Mouse (Mus musculus): ENCODE results near the gene Hnrnpm.
"Not testable (repeated sequence)": the region's sequence is repeated elsewhere in the genome, so short reads cannot be mapped to it uniquely, and the experiment has no call there.

Hnrnpm gene

GRCm38 (mm10) chr17:33673837-33674236 lies 12.8 kb downstream of the Hnrnpm start:
- DNase-seq (ENCODE audit: low read depth, low spot score), result no peak

DNA sequence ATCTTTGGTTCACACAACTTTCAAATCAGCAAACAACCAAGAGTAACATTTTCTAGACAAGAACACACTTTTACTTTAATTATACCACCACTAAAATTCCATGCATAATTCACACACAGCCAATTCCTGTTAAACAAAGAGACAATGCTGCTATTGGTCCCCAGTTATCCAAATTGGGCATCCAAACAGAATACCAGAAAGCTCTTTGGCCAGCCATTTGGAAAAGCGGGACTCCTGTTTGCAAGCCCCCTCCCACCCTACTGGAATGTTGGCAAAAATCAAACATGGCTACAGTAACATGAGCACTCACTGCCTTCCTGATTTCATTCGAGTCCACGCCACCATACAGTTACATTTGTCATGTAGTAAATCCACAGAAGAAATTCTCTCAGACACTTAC lies 17.0 kb downstream of the Hnrnpm start:
- no peak for DNase-seq (ENCODE audit: low read depth, low spot score)

DNA sequence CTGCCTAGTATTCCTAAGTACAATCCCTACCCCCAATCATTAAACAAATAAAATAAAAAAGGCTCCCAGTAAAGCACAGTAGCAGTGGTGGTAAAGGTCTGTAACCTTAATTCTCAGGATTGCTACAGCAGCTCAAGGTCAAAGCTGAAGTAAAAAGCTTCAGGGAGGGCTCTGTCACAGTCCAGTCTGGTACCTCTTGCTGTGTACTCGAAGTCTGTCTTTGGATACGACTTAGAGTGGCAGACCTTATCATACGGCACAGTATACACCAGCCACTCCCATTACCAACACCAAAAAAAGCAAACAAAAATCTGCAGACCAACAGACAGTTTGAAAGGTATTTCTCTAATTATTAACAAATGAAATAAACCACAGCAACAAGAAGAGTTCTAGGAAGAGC lies 19.8 kb downstream of the Hnrnpm start:
- DNase-seq (ENCODE audit: low read depth, low spot score), result no peak

DNA sequence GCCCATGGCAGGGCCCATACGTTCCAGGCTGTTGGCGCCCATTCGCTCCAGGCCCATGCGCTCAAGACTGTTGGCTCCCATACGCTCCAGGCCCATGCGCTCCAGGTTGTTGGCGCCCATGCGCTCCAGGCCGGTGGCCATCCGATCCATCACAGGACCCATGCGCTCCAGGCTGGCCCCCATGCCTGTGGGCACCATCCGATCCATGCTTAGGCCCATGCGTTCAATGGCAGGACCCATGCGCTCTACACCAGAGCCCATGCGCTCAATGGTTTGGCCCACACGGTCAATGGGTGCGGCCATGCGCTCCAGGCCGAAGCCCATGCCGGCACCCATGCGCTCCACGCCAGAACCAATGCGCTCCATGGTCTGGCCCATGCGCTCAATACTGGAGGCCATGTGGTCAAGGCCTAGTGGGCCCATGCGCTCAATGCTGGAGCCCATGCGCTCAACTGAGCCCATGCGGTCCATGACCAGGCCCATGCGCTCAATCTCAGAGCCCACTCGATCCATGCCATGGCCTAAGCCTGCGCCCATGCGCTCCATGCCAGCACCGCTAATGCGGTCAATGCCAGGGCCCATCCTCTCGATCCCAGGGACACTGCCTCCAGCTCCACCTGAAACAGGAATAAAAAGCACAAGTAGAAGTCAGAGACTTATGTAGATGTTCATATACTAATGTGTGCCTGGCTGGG lies 36.7 kb downstream of the Hnrnpm start:
- no peak for DNase-seq (ENCODE audit: low read depth, low spot score)

DNA sequence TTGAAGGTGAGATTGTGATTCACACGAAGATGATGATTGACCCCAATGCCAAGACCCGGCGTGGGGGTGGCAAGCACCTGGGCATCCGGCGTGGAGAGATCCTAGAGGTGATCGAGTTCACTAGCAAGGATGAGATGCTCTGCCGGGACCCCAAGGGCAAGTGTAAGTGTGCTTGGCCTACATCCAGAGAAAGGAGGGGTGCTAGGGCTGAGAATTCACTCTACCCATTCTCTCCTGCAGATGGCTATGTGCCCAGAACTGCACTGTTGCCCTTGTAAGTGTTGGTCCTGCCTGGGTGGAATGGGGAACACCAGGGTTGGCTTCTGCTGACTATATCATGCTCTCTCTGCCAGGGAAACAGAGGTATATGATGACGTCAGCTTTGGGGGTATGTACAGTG lies 41.6 kb downstream of the Hnrnpm start:
- no peak for DNase-seq (ENCODE audit: low read depth, low spot score)

DNA sequence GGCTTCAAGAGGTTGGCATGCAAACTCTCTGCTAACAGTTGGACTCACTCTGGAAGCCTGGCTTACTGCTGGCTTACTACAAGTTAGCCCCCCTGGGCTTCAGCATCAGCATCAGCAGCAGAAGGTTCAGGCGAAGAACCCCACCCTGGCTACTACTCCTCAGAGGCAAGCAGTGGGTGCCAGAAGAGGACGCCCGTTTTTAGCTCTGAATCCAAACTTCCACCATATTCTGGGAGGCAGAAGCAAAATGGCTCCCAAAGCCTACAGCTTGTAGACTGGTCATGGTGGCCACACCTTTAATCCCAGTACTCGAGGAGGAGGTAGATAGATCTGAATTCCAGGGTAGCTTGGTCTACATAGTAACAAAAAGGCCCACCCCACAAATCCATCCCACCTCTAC lies 42.6 kb downstream of the Hnrnpm start:
- no peak for DNase-seq (ENCODE audit: low read depth, low spot score)

DNA sequence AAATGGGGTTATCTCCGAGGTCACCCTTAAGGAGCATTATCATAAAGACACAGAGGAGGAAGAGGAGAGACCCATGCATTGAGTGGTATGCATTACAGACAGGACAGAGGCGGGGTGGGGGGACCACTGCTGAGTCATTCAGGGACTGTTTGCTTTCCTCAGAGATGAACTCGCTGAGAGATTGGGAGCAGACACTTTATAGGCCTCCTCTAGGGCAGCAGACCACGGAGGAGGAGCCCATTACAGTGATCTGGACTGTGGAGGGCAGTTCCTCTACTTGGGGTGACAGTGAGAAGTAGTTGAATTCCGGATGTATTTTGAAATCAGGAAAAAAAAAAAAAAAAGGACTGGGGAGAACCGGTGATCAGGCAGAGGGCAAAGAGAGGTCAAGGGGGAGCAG lies 46.9 kb downstream of the Hnrnpm start:
- no peak for DNase-seq (ENCODE audit: low read depth, low spot score)

- no peak for DNase-seq (ENCODE audit: low read depth, low spot score)
Measured at GRCm38 (mm10) chr17:33637516-33638276, 49.0 kb downstream of the Hnrnpm start, which contains the start of gene Pram1. Gene Pram1 (plus strand): TSS chr17:33638056.

- DNase-seq (ENCODE audit: low read depth, low spot score), result no peak
Measured at GRCm38 (mm10) chr17:33637038-33637437, 49.6 kb downstream of the Hnrnpm start.

DNA sequence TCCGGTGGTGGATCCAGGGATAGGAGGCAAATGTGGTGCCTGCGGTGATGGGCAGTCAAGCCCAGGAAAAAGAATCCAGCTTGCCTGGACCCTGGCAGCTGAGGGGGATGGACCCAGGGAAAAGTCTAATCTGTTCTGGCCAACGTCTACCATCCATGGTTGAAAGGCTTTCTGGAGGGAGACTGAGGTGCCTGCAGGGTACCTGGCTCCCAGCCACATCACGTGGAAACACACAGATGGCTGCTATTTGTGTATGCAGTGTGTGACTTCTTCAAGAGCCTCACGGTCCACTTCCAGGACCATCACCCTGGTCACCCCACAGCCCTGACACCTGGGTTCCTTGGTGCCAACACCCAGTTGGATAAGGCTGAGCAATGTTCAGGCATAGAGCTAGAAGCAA lies 54.9 kb downstream of the Hnrnpm start:
- DNase-seq (ENCODE audit: low read depth, low spot score), result no peak

GRCm38 (mm10) chr17:33631236-33631635 lies 55.4 kb downstream of the Hnrnpm start:
- DNase-seq (ENCODE audit: low read depth, low spot score), result no peak

DNA sequence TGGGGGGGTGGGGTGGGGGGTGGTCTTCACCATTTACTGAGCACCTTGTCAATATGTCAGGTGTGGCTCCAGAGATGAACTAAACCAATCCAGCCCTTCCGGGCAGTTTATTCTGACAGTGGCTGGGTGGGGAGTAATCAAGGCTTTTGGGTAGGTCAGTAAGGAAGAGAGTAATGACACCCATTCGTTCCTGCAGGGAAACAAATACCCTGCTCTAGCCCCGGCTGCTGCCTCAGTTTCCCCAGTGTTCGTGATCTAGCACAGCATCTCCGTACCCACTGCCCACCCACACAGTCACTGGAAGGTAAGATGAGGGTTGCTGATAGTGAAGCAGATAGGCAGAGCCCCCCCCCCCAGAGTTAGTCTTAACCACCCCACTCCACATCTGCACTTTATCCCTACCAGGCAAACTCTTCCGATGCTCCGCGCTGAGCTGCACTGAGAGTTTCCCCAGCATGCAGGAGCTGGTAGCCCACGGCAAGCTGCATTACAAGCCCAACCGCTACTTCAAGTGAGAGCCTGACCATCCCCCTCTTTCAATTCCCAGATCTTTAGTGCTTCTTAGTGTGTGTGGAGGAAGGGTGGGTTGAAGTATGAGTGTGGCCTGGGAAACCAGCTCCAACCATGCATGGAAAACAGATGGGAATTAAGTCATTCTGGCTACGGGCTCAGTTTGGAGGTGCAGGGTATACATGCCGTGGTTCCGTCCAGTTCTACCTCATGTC lies 56.3 kb downstream of the Hnrnpm start:
- DNase-seq (ENCODE audit: low read depth, low spot score), result no peak

DNA sequence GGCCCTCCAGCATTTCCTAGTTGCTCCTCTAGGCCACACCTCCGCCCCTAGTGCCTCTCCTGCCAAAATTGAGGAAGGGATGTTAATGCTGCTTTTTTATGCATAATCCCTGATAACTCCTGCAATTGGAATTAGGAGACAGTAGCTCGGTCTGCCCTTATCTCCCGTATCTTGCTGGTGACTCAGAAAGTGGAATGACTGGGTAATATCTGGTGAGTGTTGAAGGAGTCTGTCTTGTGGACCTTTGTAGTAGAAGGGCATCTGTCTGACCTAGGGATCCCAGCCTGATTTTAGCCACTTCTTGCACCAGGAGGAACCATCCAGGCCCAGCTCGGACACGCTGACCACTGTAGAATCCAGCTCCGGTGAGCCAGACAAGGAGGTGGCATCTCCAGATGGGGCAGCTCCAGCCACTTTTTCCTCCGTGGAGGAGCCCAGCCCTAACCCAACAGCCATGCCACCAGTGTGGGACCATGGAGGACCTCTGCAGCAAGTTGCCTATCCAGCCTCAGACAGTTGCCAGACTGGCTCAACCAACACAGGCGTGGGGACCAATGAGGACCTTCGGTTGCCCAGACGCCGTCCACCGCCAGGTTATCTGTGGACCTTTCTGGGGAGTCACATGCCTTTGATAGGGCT lies 57.1 kb downstream of the Hnrnpm start:
- DNase-seq (ENCODE audit: low read depth, low spot score), result no peak

DNA sequence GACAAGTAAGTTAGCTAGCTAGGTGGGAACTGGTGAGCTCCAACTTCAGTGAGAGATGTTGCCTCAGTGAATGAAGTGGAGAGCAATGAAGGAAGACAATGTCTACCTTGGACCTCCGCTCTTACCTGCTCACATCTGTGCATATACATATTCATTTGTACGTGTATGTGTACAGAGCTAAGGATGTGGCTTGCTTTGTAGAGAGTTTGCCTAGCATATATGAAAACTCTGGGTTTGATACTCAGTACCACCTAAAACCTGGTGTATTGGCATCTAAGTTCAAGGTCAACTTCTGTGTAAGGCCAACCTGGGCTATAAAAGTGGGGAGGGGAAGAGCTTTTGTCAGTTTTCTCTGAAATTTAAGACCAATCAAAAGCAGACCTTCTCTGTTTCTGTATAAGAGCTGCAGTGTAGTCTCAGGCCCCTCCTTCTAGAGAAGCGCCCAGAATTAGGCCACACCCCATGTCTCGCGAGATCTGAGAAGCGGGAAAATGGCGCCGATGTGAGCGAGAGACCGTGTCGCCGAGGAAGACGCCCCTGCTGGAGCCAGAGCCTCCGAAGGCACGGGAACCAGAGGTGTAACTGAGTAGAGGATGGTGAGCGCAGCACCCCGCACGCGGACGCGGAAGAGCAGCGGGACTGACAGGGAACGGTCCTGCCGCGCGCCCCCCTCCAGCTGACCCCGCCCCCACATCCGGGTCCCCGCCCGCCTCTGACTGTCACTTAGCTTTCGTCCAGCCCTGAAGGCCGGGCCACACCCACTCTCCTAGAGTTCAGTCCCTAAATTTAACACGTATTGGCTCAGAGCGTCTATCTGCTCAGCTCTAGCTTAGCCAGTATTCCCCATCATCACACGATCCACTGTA lies 57.8 kb downstream of the Hnrnpm start, which contains the start of gene Zfp414:
TSS of gene Zfp414 (plus strand) at position 470 of the 866 bp plus-strand sequence.
- DNase-seq (ENCODE audit: low read depth, low spot score), result peak; percentile 92

GRCm38 (mm10) chr17:33627281-33627680 lies 59.4 kb downstream of the Hnrnpm start:
- no peak for DNase-seq (ENCODE audit: low read depth, low spot score)

GRCm38 (mm10) chr17:33613726-33614125 lies 72.9 kb downstream of the Hnrnpm start:
- DNase-seq (ENCODE audit: low read depth, low spot score), result not testable (repeated sequence)

GRCm38 (mm10) chr17:33610548-33610947 lies 76.1 kb downstream of the Hnrnpm start:
- DNase-seq (ENCODE audit: low read depth, low spot score), result no peak

- DNase-seq (ENCODE audit: low read depth, low spot score), result no peak
Measured at GRCm38 (mm10) chr17:33607273-33607672, 79.4 kb downstream of the Hnrnpm start.

- DNase-seq (ENCODE audit: low read depth, low spot score), result no peak
Measured at GRCm38 (mm10) chr17:33601947-33602346, 84.7 kb downstream of the Hnrnpm start.

- DNase-seq (ENCODE audit: low read depth, low spot score), result no peak
Measured at GRCm38 (mm10) chr17:33600831-33601230, 85.8 kb downstream of the Hnrnpm start.

Data from forelimb bud, embryonic 11.5 days (tissue).